Mouse (Mus musculus): Measurements from ENCODE around the gene Dpp3. TPM values are rescaled to one million over a fixed set of nuclear protein-coding genes. Genes with fewer than 3 reads are reported as not detected.
"Not testable (repeated sequence)": the region's sequence is repeated elsewhere in the genome, so short reads cannot be mapped to it uniquely, and the experiment has no call there.

Dpp3 gene
- polyA plus RNA-seq (2017; shearing (Covaris generic)): 10 to 100 TPM; 38.4 to 59.4 TPM

DNA sequence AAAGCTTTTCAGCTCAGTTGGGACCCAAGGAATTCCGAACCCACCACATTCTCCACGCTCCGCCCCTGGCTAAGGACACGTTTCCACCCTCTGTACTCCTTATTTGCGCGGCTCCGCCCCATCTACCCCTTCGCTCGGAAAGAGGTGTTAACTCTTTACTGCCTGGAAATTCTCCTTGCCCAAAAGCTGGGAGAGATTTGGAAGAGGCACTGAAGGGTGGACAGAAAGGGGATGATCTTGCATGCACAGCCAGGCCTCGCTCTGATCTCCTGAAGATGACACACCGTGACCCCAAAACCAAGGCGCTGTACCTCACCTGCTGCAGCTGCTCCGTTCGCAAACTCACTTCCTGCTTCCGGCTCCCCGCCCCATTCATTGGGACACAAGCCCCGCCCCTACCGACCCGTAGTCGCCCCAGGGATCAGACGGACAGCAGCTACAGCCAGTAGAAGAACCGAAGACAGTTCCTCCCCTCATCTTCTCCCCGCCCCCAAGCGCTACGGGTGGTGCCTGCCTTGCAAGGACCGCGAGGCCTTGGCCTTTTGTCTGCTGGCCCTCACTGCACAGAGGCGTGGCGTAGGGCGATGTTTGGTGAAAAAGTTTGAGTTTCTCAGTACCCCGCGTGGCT is at the start of gene Dpp3:
TSS of gene Dpp3 (minus strand) at position 384 of the 628 bp plus-strand sequence.
- peak; percentile 100 for ATAC-seq

DNA sequence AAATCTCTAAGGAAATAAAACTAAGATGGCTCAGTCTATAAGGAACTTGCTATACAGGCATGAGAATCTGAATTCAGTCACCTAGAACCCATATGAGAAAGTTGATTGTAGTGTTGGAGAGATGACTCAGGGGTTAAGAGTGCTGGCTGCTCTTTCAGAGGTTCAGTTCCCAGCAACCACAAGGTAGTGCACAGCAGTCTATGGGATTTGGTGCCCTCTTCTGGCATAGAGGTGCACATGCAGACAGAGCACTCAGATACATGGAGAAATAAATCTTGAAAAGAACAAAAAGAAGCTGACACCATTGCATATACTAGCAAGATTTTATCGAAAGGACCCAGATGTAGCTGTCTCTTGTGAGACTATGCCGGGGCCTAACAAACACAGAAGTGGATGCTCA is 40.1 kb upstream of the Dpp3 start:
- no peak for ATAC-seq

DNA sequence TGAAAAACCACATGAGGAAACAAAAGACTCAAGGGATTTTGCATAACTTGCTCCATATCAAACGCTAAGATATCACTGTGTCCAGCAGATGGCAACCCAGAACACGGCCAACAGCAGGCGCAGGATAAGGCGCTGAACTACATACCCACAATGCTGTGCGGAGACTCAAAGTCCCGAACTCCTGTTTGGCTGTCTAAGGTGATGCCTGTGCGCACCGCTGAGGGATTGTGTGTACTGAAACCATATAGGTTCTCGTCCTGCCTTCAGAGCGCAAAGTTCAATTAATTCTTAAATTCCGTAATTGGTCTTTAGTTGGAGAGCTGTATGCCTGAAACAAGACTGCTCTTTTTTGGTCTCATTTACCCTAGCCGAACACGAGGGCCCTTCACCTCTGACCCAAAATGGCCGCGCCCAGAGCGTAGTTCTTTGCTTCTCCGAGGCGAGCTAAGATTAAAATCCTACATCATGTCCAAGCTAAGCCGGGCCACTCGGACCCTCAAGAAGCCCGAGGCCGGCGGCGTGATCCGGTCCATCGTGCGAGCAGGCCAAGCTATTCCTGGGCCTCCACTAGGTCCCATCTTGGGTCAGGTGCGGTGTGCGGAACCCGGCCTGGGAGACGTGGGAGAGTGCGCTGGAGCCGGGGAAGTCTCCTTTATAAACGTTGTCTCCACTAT is 34.0 kb upstream of the Dpp3 start, which contains the start of gene Mrpl11:
TSS of gene Mrpl11 (plus strand) at position 220 of the 674 bp plus-strand sequence.
- ATAC-seq: peak; percentile 98

DNA sequence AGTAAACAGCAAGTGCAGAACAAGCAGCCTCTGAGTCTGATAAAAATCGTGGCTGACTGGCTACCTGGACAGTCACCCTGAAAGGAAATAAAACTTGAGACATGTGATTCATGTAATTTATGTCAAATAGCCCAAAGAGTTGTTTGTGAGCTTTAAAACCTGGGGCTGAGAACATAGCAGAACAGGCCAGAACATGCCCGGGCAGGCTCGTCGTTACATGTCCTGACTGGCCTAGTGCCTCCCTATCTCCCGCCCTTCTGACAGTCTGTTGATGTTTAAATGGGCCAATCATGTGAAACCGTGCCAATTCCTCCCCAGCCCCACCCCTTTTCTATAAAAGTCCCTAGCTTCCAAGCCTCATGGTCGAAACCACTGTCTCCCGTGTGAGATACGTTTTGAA is 20.6 kb upstream of the Dpp3 start:
- ATAC-seq: not testable (repeated sequence)

DNA sequence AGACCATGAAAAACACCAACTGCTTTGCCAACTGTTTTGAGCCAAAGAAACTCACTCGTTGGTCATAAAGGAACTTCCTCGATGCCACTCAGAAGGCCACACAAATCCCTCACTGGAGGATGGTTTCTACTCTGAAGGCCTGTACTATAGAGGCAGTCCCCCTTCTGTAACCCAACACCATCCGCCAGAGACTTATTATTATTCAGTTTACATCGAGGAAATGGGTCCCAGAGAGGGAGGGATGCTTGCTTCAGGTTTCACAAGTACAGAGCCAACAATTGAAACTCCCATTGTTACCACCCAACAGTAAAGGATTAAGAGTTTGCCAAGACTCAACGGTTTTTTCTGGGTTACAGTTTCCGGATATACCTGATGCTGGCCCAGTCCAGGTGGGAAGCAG is 17.5 kb upstream of the Dpp3 start:
- ATAC-seq: no peak

DNA sequence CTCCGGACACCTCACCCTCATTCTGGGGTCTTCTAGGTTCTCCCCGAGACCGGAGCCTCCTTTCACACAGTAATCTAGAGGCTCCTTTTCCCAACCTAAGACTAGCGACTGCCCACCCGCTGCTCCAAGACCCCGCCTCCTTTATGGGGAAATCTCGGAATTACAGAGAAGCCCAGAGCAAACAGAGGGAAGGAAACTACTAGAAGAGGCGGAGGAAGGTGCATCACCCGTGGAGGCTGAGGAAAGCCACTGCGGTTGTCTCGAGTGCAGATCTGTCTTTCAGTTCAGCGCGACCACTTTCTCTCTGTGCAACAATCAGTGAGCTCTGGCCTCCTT is 15.1 kb upstream of the Dpp3 start:
- ATAC-seq: no peak

DNA sequence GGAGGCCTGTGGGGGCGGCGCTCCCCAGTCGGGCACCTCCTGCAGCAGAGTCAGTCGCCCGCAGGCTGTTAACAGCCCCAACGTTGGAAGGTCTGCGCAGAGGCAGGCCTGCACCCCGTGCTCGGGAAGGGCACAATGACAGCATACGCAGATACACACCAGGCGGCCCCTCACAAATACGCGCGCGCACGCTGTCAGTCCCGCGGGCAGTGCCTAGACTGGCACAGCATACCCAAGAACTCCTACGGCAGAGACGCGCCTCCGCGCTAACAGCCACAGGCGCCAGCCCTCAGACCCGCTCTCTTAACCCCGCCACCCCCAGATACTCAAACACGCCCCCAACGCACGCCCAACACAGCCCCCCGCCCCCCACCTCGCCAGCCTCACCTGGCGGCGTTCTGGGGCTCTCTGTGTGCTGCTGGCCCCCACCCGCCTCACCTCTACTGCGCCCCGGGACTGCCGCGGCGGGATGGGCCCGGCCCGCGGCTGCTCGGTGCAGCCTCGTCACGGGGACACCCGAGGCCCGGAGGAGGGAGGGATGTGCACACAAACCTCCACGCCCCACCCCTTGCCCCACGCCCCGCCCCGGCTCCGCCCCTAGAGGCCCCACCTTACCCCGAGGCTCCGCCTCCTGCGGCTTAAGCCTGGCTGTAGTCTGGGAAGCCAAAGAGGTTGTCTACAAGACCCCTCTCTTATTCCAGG is 14.6 kb upstream of the Dpp3 start, which contains the start of gene Peli3:
TSS of gene Peli3 (minus strand) at position 577 of the 702 bp plus-strand sequence.
- peak; percentile 68 for ATAC-seq

DNA sequence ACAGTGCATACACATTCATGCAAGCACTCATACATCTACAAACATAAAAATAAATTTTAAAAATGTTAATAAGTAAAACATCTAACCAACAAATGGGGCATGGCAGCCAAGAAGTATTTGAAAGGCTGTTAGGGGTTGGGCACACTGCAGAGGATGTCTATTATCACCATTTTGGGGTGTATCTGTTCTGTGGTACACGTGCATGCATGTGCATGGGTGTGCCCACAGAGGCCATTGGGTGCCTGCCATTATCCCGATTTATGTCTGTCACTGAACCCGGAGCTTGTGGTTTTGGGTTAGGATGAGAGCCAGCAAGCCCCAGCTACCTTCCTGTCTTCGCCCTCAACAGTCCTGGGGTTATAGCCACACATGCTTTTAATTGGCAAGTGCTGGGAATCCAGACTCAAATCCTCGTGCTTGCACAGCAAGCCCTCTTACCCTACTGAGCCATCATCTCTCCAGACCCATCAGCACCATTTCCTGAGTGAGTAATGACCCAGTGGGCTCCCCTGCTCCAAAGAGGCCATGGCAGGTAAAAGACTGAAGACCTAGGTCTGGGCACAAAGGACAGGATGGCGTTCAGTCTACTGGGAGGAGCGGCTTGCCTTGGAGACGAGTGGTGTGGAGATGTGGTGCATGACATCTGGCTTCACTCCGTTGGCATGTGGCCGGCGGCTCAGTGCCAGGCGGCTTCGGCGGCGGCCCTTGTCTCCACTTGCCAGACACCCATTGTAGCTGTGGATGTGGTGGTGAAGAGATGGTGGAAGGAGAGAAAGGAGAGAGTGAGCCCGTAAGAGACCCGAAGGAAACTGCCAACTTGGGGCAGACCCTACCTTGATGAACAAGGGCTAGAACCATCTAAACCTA is 9.6 kb upstream of the Dpp3 start:
- no peak for ATAC-seq

DNA sequence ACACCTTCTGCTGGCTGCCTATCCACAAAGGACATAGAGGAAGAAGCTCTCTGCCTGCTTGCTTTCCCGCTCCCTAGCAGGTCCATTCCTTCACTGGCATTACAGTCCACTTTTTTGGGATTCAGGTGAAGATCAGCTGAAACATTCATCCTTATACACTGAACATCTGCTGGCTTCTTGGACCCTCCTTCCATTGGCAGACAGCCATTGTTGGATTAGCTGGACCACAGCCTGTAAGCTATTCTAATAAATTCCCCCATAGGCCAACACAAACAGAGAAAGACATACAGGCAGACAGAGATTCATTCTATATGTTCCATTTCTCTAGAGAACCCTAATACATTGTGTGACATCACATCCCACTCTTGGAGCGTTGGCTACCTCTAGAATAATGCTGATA is 8.8 kb upstream of the Dpp3 start:
- no peak for ATAC-seq

DNA sequence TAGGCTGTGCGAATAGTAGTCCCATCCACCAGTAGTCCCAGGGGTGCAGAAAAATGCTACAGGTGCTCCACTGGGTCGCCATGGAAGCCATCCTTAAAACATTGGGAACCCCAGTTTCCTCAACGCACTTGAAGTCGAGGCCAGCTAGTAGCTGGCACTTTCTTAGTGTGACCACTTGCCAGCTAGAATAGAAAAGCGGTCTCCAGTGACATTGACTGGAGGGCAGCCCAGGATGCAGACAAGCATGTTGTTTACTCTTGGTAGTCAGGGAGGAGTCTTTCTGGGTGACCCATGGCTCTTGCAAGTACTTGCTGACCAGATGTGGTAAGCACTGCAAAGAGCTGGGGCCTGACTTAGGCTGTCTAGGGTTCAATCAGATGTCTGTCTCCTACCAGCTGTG is 694 bp upstream of the Dpp3 start:
- no peak for ATAC-seq

DNA sequence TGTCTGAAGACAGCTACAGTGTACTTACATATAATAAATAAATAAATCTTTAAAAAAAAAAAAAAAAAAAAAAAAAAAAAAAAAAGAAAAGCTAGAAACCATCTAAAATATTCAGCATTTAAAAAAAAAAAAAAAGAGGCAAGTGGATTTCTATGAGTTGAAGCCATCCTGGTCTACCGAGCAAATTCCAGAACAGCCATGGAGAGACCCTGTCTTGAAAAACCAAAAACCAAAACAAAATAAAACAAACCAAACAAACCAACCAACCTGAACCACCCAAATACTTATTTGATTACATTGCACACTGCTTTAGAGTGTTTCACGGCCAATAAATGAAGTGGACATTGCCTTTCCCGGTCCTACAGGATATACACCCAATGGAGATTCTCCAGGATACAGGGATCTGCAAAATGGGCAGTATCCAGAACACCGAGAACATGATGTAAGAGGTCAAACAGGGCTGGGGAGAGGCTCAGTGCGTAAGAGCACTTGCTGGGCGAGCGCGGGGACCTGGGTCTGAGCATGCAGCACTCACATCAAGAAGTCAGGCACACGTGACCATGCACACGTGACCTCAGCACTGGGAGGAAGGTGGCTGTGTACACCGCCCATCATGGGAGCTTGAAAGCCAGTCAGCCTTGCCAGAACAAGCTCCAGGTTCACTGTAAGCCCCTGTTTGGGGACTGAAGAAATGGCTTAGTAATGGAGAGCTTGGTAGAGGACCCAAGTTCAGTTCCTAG is 2.8 kb downstream of the Dpp3 start:
- ATAC-seq: no peak

DNA sequence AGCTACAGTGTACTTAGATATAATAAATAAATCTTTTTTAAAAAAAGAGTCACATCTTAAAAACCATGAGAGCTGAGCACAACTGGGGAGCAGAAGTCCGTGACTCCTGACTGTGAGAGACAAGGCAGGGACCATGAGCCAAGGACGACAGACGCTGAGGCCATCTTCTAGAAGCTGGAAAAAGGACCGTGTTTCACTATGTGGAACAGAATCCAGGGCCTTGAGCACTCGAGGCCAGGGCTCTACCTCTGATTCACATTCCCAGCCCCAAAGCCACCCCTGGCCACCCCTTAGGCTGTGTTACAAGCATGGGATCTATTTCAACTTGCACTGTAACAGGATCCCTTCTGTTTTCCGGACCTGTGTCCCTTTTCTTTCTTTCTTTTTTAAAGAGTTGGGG is 8.4 kb downstream of the Dpp3 start:
- no peak for ATAC-seq

DNA sequence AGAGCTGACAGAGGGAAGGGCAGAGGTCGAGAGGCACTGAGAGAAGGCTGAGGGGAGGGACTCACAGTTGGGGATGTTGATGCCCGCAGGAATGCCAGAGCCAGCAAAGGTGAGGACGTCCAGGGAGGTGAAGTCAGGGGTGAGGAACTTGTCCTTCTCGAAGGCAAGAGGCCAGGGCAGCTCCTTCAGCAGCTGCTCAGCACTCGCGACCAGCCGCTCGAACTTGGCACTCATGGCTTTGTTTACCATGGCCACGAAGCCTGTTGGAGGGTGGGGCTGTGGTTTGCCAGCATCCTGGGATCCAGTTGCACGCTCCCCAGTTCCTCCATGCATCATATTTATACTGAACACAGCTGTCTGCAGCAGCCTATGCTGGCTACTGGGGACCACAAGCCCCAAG is 11.3 kb downstream of the Dpp3 start:
- no peak for ATAC-seq

DNA sequence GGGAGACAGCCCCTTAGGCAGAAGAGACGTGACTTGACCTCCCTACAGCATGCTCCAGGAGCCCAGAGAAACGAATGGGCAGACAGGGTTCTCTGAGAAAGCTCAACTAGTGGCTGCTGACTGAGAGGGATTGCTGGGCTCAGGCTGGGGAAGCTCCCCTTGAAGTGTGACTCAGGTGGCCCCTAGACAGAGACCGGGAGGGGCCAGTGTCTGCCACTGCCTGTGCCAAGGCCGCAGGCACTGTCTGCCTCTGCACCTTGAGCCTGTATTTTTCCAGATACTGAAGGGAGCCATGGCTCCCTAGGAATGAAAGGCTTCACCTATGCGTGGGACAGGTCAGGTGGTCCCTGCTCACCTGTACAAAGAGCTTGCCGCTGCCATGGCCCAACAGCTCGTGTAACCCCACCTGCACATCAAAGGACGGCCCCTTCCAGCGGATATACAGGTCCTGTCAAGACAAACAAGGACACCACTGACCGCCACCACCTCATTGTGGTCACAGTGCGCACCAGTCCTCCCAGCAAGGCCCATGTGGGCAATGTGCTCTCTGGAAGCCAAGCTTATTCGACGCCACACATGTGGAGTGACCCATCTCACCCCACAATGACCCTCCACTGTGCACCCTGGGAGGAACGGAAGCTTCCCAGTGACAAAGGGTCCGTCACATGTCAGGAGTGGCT is 12.0 kb downstream of the Dpp3 start:
- no peak for ATAC-seq

DNA sequence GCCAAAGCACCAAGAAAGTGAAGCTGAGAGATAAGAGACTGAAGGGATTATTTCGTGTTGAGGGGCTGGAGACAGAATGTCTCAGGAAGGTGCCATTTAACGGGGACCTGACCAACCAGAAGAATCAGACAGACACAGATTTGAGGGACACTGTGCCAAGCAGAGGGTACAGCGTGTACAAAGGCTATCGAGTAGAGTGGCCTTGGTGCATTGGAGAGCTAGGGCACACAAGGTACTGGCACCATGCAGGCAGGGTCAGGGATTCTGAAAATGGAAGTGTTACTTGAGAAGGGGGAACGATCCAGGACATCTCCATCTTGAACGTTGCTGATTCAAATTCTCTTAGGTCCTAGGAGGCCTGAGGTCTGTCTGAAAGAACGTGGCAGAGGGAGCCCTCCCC is 18.7 kb downstream of the Dpp3 start:
- no peak for ATAC-seq

DNA sequence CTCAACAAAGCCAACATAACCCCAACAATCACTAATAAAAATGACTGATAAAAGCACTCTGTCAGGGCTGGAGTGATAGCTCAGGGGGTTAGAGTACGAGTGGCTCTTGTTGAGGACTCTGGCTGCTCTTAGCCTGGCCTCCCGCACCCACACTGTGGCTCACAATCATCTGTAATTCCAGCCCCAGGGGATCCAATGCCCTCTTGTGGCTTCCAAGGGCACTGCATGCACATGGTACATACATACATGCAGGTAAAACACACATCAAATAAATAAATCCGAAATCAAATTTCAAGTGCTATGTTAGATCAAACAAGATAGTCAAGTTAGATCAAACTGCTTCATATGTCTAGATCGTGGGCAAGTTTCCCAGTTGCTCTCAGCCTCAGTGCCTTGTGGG is 20.0 kb downstream of the Dpp3 start:
- ATAC-seq: no peak

DNA sequence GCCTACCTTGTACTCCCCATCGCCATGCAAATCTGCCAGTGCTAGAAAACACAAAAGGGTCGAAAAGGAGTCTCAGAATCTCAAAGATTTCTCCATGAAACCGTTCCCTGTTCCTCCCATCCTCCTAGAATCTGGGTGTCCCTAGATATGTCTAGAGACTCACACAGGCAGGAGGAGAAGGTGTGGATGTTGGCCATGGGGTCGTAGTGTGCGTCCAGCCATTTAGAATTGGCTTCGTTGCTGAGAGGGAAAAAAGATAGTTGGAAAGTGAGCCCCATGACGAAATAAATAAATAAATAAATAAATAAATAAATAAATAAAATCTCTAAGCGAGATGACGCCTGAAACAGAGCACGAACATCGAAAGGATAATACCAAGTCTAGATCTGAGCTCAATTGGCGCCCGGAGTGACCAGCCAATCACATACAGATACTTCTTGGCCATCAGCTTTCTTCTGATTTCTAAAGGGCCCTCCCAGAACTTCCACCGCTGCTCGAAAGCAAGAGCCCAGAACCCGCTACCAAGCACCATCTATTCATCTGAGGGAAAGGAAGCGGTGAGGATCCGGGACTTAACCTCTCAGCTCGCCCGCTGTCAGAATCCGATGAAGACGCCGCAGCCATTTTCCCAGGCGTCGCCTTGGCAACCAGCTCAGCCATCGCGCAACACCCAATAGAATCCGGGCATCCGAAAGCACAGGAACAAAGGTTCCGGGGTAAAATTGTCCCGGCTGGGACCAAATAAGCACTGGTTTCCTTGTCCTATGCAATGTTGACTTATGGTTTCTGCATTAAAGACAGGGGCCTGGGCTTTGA is 21.9 kb downstream of the Dpp3 start, which contains the start of gene Bbs1:
TSS of gene Bbs1 (minus strand) at position 650 of the 816 bp plus-strand sequence.
- ATAC-seq: peak; percentile 69

DNA sequence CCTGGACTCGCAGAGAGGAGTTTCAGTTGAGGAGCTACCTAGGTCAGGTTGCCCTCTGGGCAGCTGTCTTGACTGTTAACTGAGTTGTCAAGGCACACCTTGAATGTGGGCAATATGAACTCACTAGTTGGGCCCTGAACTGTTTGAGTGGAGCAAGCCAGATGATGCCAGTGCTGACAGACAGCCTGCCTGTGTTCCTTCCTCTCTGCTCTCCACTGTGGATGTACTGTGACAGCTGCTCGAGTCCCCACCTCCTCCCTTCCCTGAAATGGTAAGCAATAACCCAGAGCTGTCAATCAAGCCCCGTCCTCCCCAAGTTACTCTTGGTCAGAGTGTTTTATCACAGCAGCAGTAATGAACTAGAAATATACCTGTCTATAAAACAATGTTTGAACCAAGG is 28.2 kb downstream of the Dpp3 start:
- no peak for ATAC-seq

DNA sequence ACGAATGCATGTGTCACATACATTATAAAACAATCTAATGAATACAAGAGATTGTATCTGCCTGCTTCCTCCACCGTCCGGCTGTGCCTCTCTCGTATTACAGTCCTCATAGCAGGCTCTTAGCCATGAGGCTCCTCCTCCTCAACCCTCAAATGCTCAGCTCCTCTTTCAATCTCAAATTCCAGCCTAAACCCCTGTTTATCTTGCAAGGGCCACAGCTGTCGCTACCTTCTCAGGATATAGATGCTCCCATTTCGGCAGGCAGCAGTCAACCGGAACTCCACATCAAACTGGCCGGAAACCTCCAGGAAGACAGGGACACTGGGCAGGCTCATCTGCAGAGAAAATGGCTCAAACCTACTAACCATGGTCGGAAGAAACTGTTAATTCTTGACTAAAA is 29.1 kb downstream of the Dpp3 start:
- no peak for ATAC-seq

DNA sequence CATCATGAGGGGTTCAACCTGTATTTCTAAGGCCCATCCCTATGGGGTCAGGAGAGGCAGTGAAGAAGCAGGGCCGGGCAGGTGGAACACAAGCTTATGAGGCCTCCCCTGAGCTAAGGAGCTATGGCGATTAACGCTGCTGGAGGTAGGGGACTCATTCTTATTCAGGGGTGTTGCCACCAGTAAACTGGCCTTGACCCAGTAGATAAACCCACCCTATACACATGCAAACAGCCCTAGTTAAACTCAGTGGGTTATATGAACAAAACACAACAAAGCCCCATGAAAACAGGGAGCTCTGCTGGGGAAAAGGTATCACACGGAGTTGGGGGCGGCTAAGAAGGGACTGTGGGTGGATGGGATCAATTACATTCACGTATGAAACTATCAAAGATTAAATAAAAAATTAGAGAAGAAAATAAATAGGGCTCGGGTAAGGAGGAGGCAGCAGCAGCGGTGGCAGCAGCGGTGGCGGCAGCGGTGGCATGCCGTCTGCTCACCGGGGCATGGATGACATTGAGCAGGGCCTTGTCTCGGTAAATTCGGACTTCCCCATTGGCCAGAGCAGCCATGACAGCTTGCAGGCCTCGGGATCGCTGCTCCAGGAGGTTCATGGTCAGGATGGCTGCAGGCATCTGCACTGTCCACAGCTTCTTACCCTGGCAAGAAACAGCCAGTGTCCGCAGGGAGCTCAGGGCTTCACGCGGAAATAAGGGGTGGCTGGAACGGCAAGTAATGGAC is 31.1 kb downstream of the Dpp3 start:
- no peak for ATAC-seq

Measured in activated CD4-positive, CD25-positive, alpha-beta regulatory T cell, adult 4 months (primary cell).